Mouse (Mus musculus): ENCODE results near the gene Olfr1414.

DNA sequence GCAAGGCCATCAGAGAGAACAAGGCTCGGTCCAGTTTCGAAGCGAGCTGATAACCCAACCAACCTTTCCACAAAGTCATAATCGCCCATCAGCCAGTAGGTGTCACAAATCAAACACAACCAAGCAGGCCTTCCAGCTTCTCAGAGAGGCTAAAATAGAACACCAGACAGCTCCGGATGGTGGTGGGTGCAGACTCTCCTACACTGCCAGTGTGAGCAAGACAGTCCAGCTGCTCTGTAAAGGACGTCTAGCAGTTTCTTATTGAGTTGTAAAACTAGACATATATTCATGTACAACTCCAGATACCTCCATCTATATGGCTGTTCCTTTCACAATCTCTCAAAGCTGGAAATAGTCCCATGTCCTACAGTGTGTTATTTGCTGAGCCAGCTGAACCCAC lies 585 bp upstream of the Olfr1414 start:
- TF ChIP-seq POLR2A (IDR thresholded peaks at IDR 0.05; ENCODE audit: insufficient read depth, low read depth, low read length): no peak
- no peak for TF ChIP-seq CTCF (IDR thresholded peaks at IDR 0.05; ENCODE audit: insufficient read depth, low read depth, low read length)
